Mouse (Mus musculus) cerebellum, postnatal 25 days (tissue): ENCODE data around the gene Gde1.
A peak's percentile ranks its signal among the peaks of the same experiment; 100 is the strongest.

Source experiments
- DNase-seq, 2 experiments: peaks; one replicate each; pipeline ENCODE4 v3.0.0; 2021; ENCODE audit warnings: mixed read lengths in 2 of 2

Gene Gde1

DNA sequence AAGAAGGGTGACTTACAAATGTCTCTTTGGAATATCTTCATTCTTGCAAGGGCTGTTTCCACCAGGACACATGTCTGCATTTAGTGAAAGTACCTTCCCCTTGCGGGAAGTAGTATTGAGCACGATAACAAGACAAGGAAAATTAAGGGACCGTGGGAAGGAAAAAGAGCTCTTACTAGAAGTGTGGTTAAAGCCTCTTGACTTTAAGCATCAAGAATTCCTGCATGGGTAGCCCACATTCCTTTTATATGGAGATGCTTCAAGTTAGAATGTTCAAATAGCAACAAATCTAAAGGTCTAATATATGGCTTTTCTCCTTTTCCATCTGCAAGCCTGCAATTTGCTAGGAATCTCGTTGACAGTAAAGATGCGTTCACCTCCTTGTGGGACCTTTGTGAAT lies 910 bp upstream of the Gde1 start:
- no peak for DNase-seq

DNA sequence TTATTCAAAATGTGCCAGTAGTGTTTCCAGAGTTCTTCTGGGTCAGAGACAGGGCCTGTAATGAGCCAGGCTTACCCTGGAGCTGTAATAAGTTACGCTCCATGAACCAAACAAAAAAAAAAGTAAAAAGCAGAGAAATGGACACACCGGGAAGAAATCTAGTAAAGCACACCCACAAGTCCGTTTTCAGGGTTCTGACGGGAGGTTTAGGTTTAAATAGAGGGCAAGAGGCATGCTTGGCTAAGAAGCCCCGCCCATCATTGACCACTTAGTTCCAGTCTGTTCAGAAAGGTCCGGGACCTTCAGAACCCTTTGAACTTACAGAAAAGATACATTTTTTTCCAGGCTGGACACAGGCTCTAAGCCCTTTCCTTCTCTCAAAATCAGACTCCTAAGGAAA lies 473 bp upstream of the Gde1 start:
- DNase-seq = no peak

DNA sequence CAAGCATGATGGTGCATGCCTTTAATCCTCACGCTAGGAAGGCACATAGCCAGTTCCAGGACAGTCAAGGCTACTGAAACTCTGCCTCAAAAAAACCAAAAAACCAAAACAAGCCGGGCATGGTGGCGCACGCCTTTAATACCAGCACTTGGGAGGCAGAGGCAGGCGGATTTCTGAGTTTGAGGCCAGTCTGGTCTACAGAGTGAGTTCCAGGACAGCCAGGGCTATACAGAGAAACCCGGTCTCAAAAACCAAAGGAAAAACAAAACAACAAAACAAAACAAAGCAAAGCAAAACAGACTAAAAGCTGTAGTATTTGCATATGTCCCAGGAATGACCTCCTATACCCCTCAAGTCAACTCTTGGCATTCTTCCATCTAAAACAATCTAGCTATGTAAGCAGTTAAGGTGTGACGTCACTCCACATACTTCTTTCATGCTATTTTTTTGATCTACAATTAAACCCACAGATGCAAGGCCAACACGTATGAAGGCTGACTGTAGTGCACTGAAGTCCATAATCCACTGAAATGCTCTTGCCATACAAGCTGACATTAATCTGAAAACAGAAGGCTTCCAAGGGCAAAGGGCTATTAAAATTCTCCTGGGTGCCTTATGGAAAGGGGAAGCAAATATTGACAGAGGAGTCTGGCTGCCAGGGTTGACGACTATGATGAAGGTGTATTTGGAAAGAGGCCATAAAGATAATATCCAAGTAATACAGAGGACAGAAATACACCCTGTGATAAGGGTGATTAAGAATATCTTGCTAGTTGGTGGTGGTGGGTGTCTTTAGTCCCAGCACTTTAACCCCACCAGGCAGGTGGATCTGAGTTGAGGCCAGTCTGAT lies 1.4 kb downstream of the Gde1 start:
- no peak for DNase-seq

DNA sequence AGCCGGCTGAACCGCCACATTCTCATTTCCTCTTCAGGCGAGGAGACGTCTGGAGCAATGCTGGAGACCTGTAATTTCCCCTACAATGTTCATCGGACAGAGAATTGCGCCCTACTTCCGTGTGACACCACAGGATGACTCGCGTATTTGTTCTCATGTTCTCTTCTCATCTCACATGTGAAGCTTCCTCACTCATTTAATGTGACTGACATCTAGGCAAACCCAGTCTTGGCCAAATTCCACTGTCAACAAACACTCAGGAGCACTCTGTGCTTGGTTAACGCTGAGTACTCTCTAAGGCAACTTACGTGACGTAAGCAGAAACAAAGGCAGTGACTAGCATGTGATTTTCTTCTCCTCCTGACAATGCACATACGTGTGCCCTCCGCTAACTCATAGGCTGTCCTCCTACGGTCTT lies 2.4 kb downstream of the Gde1 start:
- DNase-seq = no peak

DNA sequence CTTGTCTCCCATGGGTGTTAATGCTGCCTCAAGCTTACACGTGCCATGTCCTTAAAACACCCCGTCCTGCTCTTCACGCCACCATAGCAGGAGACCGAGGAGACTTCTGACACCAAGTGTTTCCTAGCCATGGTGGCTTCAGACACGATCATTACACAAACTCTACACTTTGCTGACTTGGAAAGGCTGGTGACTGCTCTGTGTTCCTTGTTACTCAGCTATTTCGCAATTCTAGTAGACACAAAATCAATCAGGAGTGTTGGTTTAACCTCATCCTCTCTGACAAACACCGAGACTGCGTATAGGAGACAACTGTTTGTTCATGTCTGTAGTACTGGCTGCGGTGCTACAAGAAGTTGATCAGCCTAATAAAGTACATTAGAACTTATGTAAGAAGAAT lies 6.7 kb downstream of the Gde1 start:
- no peak for DNase-seq

DNA sequence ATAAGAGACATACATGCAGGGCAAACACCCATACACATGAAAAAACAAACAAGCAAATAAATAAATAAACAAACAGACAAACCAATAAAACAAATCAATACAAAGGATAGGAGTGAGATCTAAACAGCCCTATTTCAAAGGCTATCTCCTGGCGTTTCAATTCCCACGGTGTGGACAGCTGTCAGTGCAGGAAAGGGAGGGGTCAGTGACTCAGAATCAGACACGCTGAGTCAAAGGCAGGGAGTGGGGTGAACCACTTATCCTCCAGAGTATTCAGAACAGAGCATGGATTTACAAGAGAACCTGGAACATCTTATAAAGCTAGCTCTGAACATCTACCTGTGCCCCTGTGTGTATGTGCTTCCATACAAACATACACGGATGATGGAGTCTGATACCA lies 8.4 kb downstream of the Gde1 start:
- DNase-seq = no peak

DNA sequence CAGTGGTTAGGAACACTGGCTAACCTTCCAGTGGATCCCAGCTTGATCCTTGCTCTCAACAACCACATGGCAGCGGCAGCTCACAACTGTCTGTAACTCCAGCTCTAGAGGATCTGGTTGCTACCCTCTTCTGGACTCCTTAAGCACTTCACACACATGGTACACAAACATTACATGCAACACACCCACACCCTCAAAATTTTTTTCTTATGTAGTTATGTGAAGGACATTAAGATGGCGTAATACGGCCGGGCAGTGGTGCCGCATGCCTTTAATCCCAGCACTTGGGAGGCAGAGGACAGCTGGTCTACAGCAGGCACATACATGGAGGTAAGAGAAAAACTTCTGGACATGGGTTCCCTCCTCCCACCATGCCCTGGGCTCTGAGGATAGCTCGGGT lies 9.4 kb downstream of the Gde1 start:
- DNase-seq = no peak

DNA sequence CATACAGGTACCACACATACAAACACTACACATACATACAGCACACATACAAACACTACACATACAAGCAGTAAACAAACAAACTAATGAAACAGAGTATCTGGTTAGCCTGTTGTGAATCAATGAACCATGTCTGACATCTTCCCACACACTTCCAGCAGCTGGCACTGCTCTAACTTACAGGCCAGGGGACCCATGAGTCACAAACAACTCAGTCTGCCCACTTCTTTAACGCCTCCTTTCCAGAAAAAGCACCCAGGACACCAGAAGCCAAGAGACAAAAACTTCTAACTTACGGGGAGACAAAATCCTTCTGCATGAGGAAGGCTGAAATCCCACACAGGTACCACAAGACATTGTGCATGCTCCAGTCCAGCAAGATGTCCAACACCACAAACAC lies 14.3 kb downstream of the Gde1 start:
- DNase-seq = no peak

DNA sequence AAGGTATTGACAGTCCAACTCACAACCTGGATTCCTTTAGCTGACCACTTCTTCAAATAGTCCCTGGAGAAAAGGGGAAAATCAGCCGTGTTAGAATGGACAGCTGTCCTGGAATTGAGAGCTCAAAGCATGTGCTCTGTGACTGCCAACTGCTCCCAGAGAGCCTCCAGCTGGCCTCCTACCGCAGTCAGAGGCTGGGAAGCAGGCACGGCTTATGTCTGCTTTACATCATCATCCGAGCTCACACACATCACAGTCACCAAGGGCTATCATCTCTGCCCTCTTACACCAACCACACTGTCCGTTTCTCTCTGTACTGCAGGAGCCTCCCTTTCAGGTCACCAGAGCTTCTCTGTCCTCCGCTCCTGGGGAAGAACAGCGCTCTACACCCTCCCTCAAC lies 16.5 kb downstream of the Gde1 start:
- peak; percentile 57 to 65 for DNase-seq

DNA sequence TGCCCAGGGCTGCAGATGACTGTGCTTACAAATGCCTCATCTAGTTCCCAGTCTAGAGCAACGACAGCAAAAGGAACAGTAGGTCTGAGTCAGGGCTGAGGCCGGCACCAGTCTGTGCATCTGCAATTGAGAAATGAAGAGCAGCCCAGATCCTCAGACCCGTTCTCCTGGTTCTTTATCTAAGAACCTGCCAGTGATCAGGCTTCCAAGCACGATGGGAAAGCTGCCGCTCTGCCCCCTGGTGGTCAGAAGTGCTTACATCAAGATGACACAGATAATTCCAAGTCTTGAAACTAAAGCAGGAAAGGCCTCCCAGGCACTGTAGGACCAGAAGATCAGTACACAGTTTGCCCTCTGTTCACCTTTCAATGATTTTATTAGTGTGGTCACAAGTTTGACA lies 17.4 kb downstream of the Gde1 start:
- DNase-seq = peak; percentile 89 to 92

DNA sequence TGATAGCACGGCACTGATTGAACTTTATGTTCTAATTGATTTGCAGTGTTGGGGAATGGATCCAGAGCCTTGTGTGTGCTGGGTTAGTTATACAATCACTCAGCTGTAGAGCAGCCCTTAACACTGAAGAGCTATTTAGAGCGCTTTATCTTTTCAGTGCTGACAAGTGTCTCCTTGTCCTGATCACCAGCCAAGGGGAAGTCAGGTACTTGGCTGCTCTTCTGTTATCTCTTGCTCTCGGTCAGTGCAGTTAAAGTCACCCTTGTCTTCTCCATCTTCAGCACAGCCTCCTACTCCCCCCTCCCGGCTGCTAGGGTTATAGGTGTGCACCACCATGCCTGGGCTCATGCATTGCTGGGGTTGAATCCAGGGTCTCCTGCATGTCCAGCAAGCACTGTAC lies 28.8 kb downstream of the Gde1 start:
- no peak for DNase-seq

DNA sequence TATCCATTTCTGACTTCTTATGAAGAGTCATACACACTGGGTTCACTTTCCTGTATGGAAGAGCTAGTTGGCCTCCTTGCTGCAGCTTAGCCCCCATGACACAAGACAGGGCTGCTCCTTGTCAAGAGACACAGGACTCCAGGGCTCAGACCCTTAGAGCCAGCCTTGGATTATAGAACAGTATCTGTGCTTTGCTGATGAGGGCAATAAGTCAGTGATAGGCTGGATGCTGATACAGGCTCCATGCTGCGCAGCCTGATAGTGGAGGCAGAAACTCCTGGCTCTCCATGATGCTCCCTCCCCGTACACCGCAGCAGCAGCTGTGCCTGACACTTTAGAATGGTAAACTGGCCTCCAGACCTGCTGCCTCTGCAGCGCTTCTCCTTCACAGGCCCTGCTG lies 35.4 kb downstream of the Gde1 start:
- DNase-seq = no peak

DNA sequence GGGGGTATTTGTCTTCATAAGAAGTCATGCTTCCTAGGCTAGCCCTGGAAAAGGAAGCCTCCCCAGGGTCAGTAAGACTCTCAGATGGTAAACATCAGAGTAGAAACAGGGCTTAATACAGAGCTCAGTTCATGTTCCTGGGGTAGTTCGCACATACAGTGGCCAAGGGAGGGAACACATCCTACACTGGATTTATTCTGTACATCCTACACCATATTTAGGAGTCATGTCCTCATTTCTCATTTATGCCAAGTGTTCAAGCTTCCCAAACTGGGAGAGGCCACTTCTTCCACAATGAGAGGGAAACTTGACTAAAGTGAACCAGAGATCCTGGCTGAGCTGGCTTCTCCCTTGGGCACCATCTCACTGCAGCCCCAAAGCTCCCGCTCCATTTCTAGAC lies 37.8 kb downstream of the Gde1 start:
- no peak for DNase-seq

DNA sequence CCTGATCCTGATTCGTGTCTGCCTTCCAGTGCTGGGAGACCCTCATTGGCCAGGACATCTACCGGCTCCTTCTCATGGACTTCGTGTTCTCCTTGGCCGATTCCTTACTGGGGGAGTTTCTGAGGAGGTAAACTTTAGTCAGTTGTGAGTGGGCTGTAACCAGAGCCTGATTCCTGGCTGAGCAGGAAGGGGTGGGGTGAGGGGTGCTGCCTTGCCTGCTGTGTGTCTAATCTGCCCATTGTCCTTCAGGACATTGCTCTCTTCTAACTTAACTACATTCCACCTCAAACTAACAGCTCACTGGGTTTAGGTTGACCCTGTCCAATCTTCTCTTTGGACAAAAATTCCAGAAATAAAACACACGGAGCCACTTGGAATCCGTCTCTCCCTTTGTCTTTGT lies 48.8 kb downstream of the Gde1 start:
- no peak for DNase-seq

DNA sequence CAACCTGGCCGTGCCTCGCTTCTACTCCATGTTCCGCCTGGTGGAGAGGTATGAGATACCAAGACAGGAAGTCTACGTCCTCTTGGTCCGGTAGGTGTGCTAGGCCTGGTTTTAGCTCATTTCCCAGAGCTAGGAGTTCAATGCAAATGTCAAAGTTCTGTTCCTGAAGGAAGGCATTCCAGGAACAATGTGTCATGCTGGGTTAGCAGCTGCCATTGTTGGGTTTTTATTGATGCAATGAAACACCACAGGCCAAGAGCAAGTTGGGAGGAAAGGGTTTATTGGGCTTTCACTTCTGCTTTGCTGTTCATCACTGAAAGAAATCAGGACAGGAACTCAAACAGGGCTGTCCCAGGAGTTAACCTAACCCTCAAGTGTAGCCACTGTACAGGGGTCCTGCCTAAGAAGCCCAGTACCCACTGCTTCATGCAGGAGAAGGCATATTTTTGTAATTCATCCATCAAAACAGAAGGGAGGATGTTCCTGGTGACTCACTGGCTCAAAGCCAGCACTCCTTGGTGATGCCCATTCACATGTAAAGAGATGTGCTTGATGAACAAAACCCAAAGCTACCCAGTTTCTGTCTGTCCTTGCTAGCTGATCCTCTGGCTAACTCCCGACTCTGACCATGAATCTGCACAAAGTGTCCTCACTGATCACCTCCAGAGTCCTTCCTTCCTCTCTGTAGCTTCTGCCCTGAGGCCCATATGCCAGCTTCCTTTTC lies 52.8 kb downstream of the Gde1 start:
- peak; percentile 57 to 70 for DNase-seq

DNA sequence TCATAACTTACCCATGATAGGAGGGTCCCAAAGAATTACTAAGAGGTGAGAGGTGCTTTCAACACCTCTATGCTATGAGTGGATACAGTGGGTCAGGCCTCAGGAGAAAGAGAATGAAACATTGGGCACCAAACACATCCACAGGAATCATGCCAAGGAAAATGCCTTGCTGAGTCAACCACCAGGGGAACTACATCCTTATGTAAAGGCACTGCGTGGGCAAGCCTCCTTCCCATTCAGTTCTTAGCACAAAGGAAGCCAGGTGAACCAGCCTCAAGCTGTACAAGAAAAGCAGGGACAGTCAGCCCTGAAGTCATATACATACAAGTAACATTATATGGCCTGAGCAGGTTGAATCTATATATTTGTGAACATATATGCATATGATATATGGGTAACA lies 54.7 kb downstream of the Gde1 start:
- no peak for DNase-seq

DNA sequence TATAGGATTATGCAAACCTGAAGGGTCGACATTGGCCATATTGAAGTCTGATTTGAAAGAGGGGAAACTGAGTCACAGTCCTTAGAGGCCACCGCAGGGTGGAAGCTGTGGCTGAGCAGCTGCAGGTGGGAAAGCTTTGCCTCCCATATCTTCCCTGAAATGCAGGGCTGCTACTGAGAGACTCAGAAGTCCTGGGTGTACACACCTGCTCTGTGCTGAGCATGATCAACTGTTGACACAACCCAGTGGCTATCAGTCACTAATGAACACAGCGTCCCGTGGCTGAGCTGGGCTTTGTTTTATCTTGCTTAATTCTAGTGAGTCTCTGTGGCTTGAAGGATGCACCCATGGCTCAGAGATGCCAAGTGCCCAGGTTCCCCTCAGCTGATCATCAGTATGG lies 55.5 kb downstream of the Gde1 start:
- DNase-seq = no peak

DNA sequence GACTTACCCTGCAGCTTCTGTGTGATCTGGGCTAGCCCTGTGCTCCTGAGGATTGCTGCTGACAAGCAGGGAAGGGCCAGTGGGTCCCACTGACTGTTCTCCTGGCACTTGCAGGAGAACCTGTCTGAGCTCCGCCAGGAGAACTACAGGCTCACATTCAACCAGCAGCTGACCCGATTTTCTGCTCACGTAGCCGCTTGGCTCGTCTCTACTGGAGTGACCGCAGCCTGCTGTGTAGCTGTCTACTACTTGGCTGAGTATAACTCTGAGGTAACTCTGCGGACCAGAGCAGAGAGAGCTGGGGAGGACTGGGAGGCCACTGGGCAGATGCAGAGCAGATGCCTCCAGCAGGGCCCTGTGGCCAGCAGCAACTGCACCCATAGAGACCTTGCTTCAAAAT lies 56.2 kb downstream of the Gde1 start:
- DNase-seq = peak; percentile 71 to 74

DNA sequence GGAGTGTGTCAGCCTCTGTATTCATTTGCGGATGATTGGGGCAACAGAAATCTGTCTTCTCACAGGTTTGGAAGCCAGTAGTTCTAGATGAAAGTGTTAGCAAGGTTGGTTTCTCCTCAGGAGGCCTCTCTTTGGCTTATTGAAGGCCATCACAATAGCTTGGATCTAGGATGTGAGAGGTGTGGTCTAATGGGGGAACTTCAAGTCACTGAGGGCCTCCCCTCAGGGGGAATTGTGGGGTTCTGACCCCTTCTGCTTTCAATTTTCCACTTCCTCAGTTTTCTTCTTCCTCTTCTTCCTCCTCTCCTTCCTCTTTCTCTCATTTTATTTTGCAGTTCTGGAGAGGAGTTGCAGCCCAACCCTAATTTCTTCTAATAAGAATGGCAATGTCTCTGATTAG lies 59.3 kb downstream of the Gde1 start:
- no peak for DNase-seq
